Mouse (Mus musculus) frontal cortex, adult 2 months (tissue): ENCODE measurements around the gene Pde4d. TPM values are rescaled to one million over a fixed set of nuclear protein-coding genes. Genes with fewer than 3 reads are reported as not detected.
"Not testable (repeated sequence)": the region's sequence is repeated elsewhere in the genome, so short reads cannot be mapped to it uniquely, and the experiment has no call there.

Source experiments
- DNase-seq, 2 experiments: peaks; one replicate each; pipeline ENCODE4 v3.0.0; 2022; ENCODE audit warnings: low spot score in 1 of 2; ENCODE audit errors: extremely low spot score in 1 of 2
- polyA plus RNA-seq: library from polyadenylated mRNA; depleted of rRNA; stranded (reverse); fragments of >200 nt; gene quantifications from 2 replicates; pipeline ENCODE4 v1.2.3, GENCODE M21; 2012

Gene Pde4d
- polyA plus RNA-seq, 1 experiment = 40.3 TPM

GRCm38 (mm10) chr13:108677056-108677455 lies 227.3 kb downstream of the Pde4d start:
- DNase-seq = no peak

- DNase-seq = no peak
These were observed 233.3 kb downstream of the Pde4d start for GRCm38 (mm10) chr13:108683018-108683417.

DNA sequence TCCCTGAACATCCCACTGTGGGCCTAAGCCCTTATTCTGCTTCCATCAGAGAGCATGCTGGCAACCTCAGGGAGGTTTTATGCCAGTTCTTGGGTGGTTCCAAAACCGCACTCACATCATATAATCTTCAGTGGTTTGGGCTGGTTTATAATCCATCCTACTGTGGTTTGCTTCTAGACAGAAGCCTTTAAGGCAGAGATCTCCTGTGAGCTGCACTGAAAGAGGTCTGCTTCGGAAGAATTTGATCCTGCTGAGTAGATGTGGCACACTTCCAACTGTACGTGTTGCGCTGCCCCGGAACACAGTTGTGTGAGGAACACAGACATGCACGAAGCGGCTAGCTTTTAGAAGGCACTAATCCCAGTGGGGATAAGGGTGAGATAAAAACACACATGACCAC lies 236.1 kb downstream of the Pde4d start:
- no peak for DNase-seq

DNA sequence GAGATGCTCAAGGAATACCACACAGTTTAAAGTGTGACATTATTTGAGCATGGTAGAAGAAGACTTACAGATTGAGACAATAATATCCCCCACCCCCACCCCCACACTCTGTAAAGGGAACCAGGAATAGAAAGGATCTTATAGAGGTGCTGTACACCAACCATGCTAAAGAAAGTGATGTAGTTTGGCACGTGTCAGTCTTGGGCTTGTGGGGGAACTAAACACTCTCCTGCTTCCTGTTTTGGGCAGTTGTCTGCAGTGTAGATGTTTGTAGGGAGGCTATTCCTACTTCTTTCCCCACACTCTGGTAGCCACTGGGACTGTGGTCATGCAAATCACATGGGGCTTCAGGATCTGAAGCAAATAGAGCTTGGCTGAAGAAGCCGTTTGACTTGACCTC lies 236.5 kb downstream of the Pde4d start:
- no peak for DNase-seq

DNA sequence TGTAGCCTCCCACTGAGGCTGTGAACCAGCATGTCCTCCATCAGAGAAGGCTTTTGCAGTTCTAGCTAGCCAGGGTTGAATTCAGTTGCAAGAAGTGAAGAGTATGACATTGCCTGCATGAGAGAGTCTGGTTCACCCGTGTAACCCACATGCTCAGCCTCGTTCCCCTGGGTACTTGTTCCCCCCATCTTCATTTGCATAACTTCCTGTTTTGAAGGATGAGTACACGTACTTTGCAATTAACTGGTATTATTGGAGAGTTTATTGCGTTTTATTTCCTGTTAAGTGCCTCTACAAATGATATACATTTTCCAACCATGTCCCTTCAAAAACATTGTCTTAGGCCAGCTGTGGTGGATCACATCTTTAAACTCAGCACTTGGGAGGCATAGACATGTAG lies 237.1 kb downstream of the Pde4d start:
- DNase-seq = no peak

GRCm38 (mm10) chr13:108692883-108693550 lies 243.3 kb downstream of the Pde4d start:
- peak; percentile 12 to 46 for DNase-seq

DNA sequence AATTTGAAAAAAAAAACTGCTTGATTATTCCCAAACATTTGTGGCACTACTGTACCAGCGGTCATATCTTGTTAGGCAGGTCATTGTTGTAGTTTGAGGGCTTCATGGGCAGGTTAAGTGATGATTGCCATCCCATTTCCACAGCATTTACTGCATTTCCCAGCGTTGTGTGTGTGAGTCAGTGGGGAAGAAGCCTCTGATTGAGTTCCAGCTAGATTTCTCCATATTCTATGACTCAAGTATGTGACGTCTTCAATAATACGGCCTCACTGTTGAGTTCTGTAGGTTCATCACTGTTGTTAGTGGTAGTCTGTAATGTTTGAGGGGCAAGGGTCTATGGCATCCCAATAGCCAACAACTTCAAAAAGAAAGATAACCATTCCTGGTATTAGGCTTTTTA lies 255.7 kb downstream of the Pde4d start:
- no peak for DNase-seq

GRCm38 (mm10) chr13:108714032-108714431 lies 264.3 kb downstream of the Pde4d start:
- DNase-seq = no peak

DNA sequence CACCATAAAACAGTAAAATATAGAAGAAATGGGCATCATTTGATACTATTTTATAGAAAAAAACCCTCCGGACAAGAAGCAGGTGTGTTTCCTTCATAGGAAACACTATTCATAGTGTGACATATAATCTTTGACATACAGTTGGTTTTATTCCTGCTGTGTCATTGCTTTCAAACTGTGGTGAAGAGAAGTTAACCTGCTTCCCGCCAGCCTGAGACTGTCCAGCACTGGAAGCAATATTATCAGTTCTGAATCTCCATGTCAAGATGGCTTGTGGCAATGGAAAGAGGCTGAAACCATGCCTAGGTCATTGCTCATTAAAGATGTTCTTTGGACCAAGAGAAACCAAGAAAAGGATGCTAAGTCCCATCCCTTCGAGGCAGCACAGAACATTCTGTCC lies 265.3 kb downstream of the Pde4d start:
- no peak for DNase-seq

DNA sequence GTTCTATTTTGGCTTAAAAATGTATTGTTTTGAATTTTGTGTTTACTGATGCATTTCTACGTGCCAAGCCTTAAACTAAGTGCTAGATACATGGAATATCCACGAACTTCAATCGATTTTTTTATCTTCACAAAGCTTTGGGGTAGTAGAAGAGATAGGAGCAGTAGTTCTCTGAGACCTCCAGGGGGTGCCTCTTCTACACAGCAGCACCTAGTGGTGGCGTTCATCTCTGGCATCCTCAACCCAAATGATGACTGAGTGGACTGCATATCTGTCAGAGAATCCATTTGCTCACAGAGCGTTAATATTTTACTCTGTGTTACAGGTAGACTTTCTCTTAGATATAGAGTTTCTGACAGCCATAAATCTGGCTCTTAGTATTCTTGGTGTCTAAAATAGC lies 272.5 kb downstream of the Pde4d start:
- peak in 1 of 2 experiments; percentile 27 for DNase-seq

- not testable (repeated sequence) for DNase-seq
These were observed 284.6 kb downstream of the Pde4d start for GRCm38 (mm10) chr13:108734356-108734755.

DNA sequence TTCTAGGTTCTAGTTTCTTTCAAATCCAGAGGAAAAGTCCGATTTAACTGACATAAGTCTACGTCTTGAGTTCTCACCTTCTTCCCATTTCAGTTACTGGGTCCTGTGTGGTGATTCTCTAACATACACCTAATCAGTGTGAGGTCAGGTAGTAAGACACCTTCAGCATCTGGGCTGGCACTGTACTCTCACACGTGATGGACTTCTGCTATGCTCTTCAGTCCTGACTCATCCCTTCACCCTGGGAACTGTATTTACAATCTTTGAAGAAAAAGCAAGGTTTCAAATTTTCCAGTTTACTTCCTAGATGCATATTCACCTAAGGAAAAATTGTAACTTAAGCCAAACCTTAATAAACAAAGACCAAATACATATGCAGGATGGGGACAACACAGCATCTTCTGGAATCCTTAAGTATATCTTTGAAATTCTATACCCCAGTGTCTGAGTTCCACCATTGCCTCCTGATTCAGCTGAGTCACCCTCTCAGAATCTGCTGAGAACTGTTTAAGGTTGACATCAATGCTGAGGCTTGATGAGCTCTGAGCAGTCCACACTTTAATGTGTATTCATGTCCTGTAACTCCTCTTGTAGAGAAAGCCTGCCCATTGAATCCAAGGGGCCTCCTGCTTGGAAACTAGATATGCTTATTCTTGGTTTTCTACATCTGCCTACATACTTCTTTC lies 301.6 kb downstream of the Pde4d start:
- no peak for DNase-seq

GRCm38 (mm10) chr13:108757477-108757876 lies 307.7 kb downstream of the Pde4d start:
- DNase-seq = no peak

DNA sequence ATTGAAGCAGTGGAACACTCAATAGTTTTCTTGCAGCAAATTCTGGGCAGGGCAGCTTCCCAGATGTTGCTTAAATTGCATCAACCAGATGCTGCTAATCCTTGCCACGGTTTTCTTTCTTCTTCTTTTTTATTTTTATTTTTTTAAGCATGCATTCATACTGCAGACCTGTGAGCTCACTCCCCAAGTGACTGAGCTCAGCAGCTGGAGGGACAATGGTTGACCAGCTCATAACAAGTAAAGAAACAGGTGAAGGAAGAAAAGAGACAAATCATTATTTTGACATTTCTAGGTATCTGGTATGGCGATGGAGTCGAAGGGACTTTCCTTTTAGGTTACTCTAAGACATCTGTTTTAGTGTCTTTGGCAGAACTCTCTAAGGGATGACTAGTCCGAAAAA lies 308.6 kb downstream of the Pde4d start:
- DNase-seq = no peak

GRCm38 (mm10) chr13:108759140-108759539 lies 309.4 kb downstream of the Pde4d start:
- no peak for DNase-seq

DNA sequence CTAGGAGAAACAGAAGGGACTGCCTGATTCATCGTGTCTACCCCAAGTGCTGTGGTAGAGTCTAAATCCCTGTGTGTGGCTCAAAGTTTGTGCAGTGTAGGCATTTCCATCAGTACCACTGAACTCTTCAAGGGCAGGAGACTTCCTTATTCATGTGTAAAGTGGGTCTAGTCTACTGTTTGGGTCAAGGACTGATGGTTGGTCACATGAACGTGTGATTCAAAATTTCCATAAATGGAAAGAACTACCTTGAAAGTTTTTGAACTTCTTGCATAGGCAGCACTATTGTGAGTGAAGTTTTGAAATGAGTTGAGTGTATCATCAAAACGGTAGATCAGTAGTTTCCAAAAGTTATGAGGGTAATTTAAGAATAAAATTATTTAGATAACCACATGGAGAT lies 313.5 kb downstream of the Pde4d start:
- no peak for DNase-seq

- peak; percentile 5 to 20 for DNase-seq
These were observed 316.4 kb downstream of the Pde4d start for GRCm38 (mm10) chr13:108766020-108766727.

GRCm38 (mm10) chr13:108769465-108770056 lies 319.8 kb downstream of the Pde4d start:
- DNase-seq = no peak

DNA sequence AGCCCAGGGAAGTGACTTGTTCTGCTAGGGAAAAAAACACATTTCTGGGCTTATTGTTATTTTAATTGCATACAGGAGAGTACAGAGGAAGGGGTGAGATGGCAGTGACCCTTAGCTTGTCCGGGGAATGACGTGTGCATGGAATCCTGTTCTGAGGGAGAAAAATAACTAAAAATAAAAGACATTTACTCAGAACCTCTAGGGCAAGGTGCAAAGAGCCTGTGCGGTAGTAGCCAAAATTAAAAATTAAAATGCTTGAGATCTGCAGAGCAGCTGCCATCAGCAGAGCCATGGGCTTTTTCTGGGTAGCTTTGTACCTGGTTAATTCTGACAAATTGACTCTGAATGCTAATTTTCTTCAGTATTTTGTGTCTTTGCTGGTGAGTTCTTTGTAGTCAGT lies 322.6 kb downstream of the Pde4d start:
- DNase-seq = no peak

DNA sequence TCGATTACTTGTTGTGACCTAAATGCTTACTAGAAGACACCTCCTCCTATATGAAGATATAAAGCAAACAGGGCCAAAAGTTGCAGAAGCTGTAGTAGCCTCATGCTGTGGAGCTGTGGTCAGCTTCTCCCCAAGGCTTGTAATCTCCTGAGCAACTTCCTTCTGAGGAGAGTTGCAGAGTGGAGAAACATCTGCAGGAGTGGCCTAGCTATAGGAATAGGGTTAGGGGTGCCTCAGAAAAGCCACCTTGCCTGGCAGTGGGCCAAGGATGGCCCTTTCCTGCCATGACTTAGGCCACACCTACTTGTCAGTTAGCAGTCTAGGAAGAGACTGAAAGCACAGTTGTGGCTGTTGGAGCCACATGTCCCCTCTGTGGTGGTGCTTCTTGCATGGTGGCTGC lies 325.2 kb downstream of the Pde4d start:
- no peak for DNase-seq

DNA sequence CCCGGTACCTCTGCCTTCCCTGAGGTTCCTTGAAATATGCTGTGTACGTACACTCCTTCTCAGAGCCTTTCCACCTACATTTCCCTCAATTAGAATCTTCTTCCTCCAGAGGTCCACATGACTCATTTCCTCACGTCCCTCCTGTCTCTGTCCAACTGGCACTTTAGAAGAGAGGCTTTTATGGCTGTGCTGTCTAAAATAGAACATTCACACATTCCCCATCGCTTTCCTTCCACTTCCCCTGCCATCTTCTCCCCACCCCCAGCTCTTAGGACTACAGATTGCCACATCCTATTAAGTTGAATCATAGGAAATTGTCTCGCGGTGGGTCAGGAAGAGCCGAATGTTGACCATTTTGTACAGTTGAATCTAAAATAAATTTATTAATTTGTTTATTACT lies 326.1 kb downstream of the Pde4d start:
- peak; percentile 11 to 55 for DNase-seq
